Mouse (Mus musculus) spleen, postnatal 36 days (tissue): Measurements from ENCODE around the gene Tmem131.
"Not testable (repeated sequence)": the region's sequence is repeated elsewhere in the genome, so short reads cannot be mapped to it uniquely, and the experiment has no call there.

Source experiments
- DNase-seq, 2 experiments: peaks; one replicate each; pipeline ENCODE4 v3.0.0; 2022; ENCODE audit warnings: low spot score in 2 of 2, mixed read lengths in 1 of 2

The Tmem131 gene

DNA sequence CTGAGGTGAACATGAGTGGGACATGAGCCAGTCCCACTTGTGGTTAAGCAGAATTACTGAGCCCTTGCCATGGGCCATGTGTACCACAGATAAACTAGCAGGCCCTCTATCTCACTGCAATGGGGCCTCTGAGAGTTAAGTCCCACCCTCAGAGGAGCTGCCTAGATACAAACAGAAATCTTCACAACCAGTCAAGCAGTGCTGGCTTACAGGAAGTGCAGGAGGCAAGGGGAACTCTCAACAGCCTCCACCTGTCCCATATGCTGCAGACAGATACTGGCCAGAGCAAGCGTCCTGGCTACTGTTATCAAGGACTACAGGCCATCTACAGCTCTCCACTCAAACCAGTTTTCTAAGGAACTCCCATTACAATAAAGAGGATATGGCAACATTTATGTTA, 23.7 kb downstream of the Tmem131 start:
- peak; percentile 80 to 84 for DNase-seq

DNA sequence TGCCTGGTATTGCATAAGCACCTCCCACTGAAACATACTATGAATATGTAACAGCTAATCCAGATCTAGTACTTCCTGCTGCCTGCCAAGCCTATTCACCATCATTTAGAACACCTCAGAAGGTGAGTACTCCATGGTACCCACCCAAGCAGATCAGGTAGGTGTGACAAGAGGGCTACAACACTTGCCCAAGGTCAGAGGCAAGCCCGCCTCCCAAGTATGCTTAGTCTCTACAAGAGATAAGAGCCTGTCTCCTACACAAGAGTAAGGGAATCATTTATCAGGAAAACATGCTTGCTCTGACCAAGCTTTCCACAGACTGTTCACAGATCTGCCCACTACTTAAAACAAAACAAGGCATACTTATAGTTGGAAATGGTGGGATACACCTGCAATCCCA, 26.0 kb downstream of the Tmem131 start:
- DNase-seq = no peak

DNA sequence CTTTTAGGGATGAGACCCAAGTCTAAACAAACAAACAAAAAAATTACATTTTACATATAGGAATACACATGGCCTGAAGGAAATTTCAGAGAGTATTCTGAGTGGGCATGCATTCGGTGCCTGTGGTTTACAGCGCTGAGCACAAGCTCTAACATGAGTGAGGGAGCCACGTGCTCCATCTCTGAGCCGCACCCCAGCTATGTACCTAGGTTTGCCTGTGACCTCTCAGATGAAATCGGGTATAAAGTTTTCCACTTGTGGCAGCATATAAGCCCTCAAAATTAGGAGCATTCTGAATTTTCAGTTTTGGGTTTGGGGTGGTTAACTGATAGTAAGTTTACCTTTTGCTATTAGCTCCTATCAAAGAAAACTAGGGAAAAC, 28.3 kb downstream of the Tmem131 start:
- DNase-seq = no peak

DNA sequence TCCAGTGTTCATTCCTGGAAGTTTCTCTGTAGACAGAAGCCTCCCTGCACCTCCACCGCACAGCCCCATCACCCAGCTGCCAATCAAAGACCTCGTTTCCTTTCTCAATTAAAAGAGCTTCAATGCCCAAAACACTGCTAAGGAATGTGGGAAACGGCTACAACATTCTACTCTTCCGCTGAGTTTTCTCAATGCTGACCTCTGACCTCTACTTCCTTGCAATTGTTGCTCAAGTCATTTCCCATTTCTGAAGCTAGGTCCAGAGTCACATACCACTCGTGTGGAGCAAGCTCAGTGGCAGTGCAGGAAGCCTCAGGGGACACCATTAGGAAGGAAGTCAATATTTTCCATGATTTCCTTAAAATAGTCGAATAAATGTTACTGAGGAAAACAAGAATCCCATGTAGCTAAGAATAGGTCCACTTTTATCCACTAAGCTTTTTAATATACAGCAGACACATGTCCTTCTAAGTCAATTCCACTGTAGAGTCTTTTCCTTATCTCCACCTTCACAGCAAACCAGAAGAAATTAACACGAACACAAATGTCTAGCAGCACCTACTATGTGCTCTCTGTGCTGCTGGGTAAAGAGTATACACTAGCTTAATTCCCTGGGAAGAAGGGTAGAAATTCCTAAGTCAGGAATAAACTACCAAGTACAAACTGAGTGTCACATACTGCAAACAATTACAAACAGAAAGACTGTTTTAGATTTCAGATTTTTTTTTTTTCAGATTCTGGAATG, 28.8 kb downstream of the Tmem131 start:
- no peak for DNase-seq

DNA sequence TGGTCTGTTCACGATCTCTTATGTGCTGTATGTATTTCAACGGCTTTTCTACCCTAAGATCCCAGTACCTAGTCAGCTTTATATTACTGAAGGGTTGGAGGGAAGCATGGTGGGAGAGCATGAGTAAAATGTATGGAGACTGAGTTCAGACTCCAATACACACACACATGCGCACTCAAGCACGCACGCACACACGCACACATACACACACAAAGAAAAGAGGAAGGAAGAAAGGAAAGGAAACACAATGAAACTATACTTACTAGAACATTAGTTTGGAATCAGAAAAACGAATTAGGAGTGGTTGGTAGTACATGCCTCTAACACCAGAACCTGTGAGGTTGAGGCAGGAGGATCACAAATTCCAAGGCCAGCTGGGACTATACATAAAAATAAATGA, 29.7 kb downstream of the Tmem131 start:
- DNase-seq = peak in 1 of 2 experiments; percentile 38

DNA sequence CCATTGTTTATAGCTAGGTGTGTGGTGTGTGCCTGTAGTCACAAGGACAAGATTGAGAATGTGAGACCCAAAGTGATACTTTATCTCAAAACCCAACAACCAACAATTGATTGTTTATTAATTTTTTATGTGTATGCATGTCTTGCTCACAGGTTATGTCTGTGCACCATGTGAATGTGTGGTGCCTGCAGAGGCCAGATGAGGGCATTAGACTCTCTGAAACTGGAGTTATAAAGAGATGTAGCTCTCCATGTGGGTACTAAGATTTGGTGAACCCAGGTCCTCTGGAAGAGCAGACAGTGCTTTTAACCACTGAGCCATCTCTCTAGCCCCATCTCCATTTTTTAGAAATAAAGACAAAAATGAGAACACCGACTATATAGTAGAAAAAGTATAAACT, 31.2 kb downstream of the Tmem131 start:
- DNase-seq = no peak

DNA sequence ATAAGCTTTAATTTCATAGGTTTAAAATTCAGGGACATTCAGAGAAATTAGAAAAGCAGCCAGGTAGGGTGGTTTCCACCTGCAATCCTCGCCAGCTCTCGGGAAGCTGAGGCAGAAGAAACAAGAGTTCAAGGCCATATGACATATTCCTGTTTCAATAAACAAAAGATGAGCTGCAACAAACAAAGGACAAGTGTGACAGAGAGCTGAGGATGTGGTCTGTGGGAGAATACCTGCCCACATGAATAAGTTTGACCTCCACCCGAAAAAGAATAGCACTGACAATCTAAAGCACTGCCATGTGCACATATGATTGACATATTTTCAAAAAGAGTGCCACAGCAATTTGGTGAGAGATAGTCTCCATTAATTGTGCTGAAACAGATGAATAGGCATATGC, 31.9 kb downstream of the Tmem131 start:
- DNase-seq = no peak

DNA sequence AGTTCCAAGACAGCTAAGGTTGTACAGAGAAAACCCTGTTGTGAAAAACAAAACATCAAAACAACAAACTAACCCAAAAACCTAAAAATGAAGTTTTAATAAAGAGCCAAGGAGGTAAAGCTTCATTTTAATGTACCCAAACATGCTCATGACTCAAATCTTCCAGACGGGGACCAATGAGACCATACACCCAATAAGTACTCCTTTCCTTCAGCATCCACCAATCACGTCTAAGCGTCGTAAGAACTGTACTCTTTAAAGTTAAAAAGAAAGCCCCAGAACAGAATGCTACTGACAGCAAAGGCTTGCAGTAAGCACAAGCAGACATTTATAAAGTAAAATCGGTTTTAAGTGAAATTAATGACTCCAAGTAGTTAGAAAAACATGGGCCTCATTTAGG, 33.1 kb downstream of the Tmem131 start:
- DNase-seq = no peak

DNA sequence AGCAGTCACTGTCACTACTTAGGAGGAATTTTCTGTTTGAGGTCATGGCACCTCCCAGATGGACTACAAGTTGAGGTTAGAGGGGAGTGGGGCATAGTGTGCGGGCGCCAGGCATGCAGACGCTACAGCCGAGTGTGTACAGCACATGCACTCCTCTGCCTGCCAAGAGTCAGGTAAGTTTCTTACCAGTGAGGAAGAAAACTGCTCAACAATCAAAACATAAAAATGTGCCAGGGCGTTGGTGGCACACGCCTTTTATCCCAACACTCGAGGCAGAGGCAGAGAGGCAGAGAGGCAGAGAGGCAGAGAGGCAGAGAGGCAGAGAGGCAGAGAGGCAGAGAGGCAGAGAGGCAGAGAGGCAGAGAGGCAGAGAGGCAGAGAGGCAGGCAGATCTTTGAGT, 33.5 kb downstream of the Tmem131 start:
- not testable (repeated sequence) for DNase-seq

DNA sequence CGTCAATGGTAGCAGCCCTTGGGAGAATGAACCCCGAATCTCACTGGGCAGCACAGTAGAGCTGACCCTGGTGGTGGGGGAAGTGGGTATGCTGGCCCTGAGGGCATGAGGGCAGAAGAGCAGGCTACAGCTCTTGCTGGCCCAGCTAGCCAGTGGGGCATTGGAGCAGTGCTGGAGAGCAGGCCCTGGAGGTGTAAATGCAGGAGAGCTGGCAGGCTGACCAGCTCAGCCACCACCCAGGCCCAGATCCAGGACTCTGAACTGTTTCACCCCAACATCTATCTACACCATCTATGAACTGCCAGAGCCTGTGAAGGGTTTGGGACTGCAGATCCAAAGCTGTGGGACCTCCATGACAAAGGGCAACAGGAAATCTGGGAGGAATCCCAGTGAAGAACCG, 38.2 kb downstream of the Tmem131 start:
- no peak for DNase-seq

DNA sequence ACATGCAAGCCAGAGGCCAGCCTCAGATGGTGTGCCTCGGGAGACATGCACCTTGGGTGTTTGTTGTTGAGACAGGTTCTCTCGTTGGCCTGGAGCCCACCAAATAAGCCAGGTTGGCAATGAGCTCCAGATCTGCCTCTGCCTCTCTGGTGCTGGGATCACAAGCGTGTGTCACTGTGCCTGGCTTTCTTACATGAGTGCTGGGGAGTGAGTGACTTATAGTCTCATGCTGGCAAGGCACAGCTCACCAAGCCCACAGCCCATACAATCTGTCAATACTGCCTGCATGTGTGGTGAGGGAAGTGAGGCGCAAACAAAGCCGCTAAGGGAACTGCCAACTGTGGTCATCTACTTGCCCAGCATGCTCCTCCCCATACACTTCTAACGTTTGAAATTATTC, 39.0 kb downstream of the Tmem131 start:
- DNase-seq = no peak

DNA sequence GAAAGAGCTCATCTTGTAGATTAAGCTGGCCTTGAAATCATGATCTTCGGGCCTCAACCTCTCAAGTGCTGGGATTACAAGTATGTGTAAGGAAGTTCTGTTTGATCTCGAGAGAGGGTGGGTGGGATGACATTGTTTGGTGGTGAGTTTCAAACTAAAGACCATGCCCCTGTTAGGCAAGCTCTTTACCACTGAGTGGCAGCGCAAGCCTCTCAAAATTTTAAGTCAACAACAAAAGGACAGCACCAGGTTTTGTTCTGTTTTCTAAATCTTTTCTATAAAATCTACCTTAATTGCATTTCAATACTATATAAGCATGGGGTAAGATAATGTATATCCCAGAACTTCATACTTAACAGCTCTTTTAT, 39.4 kb downstream of the Tmem131 start:
- no peak for DNase-seq

DNA sequence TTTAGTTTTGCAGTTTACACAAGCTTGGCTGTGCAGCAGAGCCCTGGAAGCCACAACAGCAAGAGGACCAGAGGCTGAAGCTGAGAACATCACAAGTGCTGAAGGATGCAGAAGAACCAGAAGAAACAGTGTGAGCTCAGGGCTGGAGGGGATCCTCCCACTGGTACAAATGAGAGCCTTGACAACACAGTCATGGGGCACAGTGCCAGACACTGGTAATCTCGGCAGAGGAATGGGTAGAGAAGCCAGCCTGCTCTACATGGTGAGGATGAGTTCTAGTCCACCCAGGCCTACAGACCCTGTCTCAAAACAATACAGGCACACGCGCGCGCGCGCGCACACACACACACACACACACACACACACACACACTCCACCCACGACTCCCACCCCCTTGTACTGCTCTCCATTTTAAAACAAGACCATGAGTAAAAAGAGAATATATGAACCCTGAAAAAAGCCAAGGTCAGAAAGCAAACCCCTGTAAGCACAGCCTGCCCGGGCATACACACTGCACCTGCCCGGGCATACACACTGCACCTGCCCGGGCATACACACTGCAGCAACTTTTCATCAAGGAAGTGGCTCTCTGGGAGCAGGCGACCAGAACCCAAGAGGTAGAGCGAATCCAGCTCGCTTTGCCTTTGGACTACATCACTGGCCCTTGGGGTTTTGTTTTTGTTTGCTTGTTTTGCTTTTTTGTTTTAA, 39.9 kb downstream of the Tmem131 start:
- no peak for DNase-seq

DNA sequence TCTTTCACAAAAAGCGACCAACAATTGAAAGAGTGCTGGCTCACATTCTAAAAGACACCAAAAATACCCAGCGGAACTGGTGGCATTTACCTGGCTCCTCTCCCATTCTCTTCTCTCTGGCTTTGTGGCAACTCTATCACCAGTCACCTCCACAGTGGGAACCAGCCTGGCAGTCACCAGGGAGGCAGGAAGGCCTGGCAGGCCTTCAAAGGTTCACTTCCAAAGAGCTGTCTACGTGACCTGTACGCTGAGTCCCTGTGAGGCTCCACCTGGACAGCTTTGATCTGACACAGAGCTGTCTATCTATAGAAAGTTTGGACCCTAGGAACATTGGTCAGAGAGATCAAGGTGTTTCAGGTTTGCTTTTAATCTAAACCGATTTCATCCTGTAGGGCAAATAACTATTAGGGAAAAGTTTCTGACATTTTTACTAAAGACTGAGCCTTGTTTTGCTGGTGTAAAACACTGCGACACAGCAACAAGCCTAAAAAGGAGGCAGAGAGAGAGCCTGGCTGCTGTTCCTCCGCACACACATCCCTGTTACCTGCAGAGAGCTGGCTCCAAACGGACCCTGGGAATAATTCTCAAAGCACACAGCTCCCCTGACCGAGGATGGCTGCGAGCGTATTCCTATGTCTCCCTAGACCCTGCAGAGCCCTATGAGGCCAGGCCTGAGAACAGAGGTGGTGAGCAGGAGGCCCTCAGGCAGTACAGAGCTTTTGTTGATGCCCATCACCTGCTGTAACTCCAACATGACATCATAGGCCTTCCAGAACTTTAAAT, 40.7 kb downstream of the Tmem131 start:
- no peak for DNase-seq

DNA sequence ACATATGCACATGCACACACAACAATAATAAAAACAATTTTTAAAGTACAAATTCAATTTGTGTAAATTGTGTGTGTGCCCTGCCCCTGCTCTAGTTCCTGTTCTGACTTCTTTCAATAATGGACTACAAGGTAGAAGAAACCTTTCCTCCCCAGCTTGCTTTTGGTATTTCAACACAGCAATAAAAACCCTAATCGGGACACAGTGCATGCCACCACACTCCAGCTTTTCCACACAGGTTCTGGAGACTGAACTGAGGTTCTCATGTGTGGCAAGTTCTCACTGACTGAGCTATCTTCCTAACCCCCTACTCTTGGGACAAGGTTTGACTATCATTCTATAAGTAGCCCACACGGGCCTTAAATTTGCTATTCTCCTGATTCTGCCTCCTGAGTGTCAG, 43.8 kb downstream of the Tmem131 start:
- no peak for DNase-seq

DNA sequence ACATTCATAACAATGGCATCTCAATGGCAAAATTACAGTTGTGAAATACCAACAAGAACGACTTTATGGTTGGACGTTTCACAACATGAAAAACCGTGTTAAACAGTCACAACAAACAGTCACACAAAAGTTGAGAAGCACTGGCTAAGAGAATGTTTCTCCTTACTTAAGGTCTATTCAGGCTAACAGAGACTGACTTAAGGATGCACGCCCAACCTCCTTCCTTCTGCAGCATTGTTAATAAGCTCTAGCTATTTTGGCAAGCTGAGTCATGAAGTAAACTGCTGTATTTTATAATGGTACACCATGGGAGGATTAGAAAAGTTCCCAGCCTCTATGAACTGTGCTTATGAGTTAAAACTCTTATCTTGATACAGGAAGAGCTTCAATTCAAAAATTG, 47.0 kb downstream of the Tmem131 start:
- no peak for DNase-seq

DNA sequence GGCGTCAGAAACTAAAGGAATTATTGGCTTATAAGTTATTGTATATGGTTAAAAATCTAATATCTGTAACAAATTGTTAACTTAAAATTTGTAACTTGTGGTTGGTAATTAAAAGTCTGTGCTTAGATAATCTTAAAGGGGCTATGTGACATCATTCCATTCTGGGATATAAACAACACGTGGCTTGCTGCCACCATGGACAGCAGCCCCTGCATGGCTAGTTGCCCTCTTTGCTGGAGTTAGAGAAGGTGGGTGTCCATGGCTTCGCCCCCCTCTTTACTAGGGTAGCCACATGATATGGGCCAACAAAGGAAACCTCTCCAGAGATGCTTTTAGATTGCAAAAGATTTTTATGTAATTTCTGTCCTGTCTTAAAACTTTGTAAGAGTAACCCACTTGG, 48.0 kb downstream of the Tmem131 start:
- no peak for DNase-seq

DNA sequence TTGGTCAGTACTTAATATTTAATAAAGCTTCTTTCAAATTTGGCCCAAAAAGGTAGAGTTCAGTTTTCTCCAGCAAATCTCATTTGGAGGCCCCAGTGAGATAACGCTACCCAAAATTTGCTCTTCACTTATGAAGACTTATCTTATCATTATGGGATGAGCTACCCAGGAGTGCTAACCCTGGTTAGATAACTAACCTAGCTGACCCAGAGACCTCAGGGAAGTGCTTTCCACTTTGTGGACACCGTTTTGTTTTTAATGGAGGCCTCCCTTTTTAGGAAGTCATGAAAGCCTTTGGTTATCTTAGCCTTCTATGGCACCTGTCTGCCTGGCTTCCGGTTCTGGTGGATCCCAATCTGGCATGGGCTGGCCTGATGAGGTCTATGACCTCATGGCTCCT, 49.3 kb downstream of the Tmem131 start:
- no peak for DNase-seq

DNA sequence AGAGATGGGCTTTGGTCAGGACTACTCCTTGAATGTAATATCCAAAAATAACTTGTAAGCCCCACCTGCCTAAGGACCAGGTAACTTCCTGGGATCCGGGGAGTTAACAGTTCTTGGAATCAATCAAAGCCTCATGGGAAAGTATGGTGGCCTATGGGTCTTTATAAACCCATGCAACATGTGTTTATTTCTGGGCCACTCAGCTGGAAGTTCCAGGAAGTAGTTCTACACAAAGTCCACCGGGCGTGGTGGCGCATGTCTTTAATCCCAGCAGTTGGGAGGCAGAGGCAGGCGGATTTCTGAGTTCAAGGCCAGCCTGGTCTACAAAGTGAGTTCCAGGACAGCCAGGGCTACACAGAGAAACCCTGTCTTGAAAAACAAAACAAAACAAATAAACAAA, 49.7 kb downstream of the Tmem131 start:
- not testable (repeated sequence) for DNase-seq

DNA sequence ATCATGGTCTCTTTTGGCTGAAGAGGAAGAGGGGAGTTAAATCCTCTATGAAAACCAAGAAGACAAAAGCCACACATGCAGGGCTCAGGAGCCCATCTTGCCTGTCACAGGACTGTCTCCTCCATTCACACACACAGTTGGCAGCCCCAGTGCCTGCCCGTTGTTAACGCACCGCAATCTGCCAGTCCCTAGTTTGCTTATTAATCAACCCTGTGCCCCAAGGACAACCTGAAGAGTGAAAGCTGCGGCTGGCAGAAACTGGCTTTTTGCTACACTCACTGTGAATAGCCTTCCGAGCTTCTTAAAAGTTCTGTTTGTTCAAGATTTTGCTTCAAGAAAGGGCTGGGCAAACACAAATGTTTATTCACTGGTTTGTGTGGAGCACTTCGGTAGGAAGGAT, 50.3 kb downstream of the Tmem131 start:
- no peak for DNase-seq

DNA sequence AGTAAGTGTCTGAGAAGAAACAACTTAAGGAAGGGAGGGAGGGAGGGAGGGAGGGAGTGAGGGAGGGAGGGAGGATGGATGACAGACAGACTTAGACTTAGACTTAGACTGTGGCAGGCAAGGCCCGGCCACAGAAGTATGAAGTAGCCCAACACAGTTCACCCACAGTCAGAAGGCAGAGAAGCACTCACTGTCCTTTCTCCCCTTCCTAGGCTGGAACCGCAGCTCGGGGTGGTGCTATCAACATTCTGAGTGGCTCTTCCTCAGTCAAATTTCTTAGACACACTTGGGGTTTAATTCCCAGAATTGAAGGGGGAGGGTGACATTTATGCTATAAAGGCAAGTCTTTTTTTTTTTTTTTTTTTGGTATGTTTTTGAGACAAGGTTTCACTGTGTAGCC, 51.0 kb downstream of the Tmem131 start:
- DNase-seq = no peak

DNA sequence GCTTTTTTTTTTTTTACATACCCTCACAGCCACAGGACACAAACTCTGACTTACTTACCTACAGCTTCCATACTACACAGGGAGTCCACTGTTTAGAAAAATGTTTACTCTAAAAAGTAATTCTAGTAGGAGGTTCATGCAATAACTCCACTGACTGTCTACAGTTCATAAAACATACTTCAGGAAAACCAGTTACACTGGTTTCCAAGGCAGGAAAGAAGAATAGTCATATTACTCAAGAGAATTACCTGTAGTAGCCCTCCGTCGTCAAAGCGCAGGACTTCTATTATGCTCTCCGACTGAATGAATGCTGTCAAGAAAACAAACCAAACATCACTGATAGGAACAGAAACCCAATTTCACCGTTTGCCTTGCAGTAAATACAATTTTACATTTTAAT, 54.5 kb downstream of the Tmem131 start:
- no peak for DNase-seq

DNA sequence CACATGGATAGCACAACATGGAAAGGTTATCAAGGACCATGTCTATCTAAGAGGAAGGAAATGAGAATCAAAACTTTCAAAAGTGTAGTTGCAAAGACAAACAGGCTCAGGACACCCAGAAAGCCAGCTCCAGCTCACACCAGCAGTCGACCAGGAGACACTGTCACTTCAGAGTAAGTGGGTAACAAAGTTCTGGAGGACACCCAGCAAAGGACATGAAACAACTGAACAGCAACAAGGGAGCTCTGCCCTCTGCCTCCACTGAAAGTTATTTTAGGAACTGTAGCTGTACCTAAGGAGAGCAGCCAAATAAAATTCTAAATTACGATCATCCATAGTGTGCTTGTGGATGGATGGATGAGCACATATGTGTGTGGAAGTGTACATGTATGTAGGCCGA, 56.3 kb downstream of the Tmem131 start:
- DNase-seq = no peak
